Mouse (Mus musculus) liver, embryonic 14.5 days (tissue): ENCODE results near the gene Ucn. TPM values are rescaled to one million over a fixed set of nuclear protein-coding genes. Genes with fewer than 3 reads are reported as not detected.

ENCODE experiments used
- ATAC-seq: fragments of 200-750 bp; cut with Nextera tagmentation; 2 replicates; pipeline ENCODE4 v1.8.0; 2017; ENCODE audit warnings: moderate number of reproducible peaks, mild to moderate bottlenecking, moderate library complexity; ENCODE audit not compliant: insufficient read depth
- DNase-seq, 3 experiments: peaks; one replicate each; pipeline ENCODE4 v3.0.0-alpha.2; 2012 to 2013; ENCODE audit warnings: low read depth in 3 of 3, low spot score in 3 of 3
- H3K27ac ChIP-seq: fragments of 300-500 bp; sonication (generic); 2 replicates; pipeline ENCODE4 v1.5.1; 2014; ENCODE audit warnings: moderate library complexity, mild to moderate bottlenecking, control low read depth, inconsistent platforms
- H3K27me3 ChIP-seq: fragments of 300-500 bp; sonication (generic); 2 replicates; pipeline ENCODE4 v1.6.1; 2014; ENCODE audit warnings: mild to moderate bottlenecking, low read length, moderate library complexity; ENCODE audit not compliant: control insufficient read depth, insufficient read depth
- H3K36me3 ChIP-seq: fragments of 300-500 bp; sonication (generic); replicated peaks from 2 replicates; pipeline ENCODE4 v1.6.1; 2014; ENCODE audit warnings: low read depth; ENCODE audit not compliant: control insufficient read depth, insufficient read depth
- H3K4me1 ChIP-seq, 2 experiments: fragments of 200-500 bp in 1 of 2; fragments of 300-500 bp in 1 of 2; sonication (generic) in 1 of 2; replicated peaks; 2 replicates each; pipeline ENCODE4 v1.6.1; 2012 to 2014; ENCODE audit warnings: antibody characterized with exemption in 1 of 2, inconsistent platforms in 1 of 2, low read length in 1 of 2; ENCODE audit not compliant: control insufficient read depth in 2 of 2, insufficient read depth in 2 of 2
- H3K4me2 ChIP-seq: fragments of 300-500 bp; sonication (generic); 2 replicates; pipeline ENCODE4 v1.6.1; 2014; ENCODE audit warnings: low read depth, mild to moderate bottlenecking, control low read depth, moderate library complexity
- H3K4me3 ChIP-seq, 2 experiments: fragments of 200-500 bp in 1 of 2; fragments of 300-500 bp in 1 of 2; sonication (generic) in 1 of 2; 2 replicates each; pipeline ENCODE4 v1.5.1; 2012 to 2014; ENCODE audit warnings: low read depth in 2 of 2, low read length in 2 of 2, mild to moderate bottlenecking in 2 of 2, control low read depth in 1 of 2, inconsistent platforms in 1 of 2, moderate library complexity in 1 of 2; ENCODE audit not compliant: insufficient read depth in 1 of 2
- H3K9ac ChIP-seq: fragments of 300-500 bp; sonication (generic); replicated peaks from 2 replicates; pipeline ENCODE4 v1.6.1; 2014; ENCODE audit warnings: mild to moderate bottlenecking, control low read depth, moderate library complexity
- H3K9me3 ChIP-seq: fragments of 300-500 bp; sonication (generic); 2 replicates; pipeline ENCODE4 v1.6.1; 2016; ENCODE audit warnings: low read length, mixed read lengths; ENCODE audit not compliant: control insufficient read depth
- CTCF ChIP-seq: IDR thresholded peaks from 2 replicates; pipeline ENCODE4 v1.5.1; 2016; ENCODE audit warnings: antibody characterized with exemption, low read depth, control low read depth
- EP300 ChIP-seq: IDR thresholded peaks from 2 replicates; pipeline ENCODE4 v1.6.1; 2016; ENCODE audit warnings: antibody characterized with exemption, low read depth
- WGBS: fragments of 180-500 bp; shearing (Covaris S2); extraction: QIAGEN DNeasy Blood & Tissue Kit; methylation state at CpG from one replicate; pipeline ENCODE4 v1.1.7; 2014; ENCODE audit not compliant: insufficient replicate concordance; 5-methylcytosine and 5-hydroxymethylcytosine counted together
- polyA plus RNA-seq, 2 experiments: library from polyadenylated mRNA; depleted of rRNA in 1 of 2; stranded (reverse) in 1 of 2; unstranded in 1 of 2; fragments of >200 nt; fragmentation: Nextera tagmentation in 1 of 2; extraction: Ambion mirVana in 1 of 2; gene quantifications; 2 replicates each; pipeline versions ENCODE4 v1.2.1 to v1.2.3; 2012 to 2014

The Ucn gene
- polyA plus RNA-seq, 2 experiments = not detected

GRCm38 (mm10) chr5:31153516-31154151, 15.0 kb upstream of the Ucn start:
- Histone ChIP-seq H3K4me2 (peak overlapping the region; percentile 79), H3K36me3 (peaks cover 20% of the 10 kb centered on the region), H3K9me3 (no peaks in the 10 kb centered on the region), H3K4me3 (peak overlapping the region; percentile 61 to 68), H3K27ac (no peak overlapping the region; the same call in 1 of the 2 replicates), H3K9ac (peak overlapping the region; percentile 55), H3K27me3 (no peaks in the 10 kb centered on the region), H3K4me1 (peaks cover 3 to 5% of the 10 kb centered on the region in 2 experiments; a peak in 3 of 4 replicates)
- no peak for DNase-seq
- WGBS = 31% methylated on average over 6 of the region's 6 CpGs
- TF ChIP-seq EP300 (no peak), CTCF (no peak)
- ATAC-seq = no peak; the same call in 1 of the 2 replicates

GRCm38 (mm10) chr5:31151746-31152145, 13.1 kb upstream of the Ucn start:
- peaks cover 1% of the 10 kb centered on the region for H3K36me3 ChIP-seq

GRCm38 (mm10) chr5:31149781-31150180, 11.2 kb upstream of the Ucn start:
- no peak overlapping the region for H3K4me3 ChIP-seq
- DNase-seq (no peak), ATAC-seq (no peak)
- H3K9me3 ChIP-seq = no peaks in the 10 kb centered on the region
- H3K27me3 ChIP-seq = no peaks in the 10 kb centered on the region
- H3K4me2 ChIP-seq = no peak overlapping the region
- H3K36me3 ChIP-seq = no peaks in the 10 kb centered on the region
- WGBS = 78% methylated on average over 4 of the region's 4 CpGs
- peaks cover 3 to 5% of the 10 kb centered on the region in 2 experiments; a peak in 3 of 4 replicates for H3K4me1 ChIP-seq
- TF ChIP-seq EP300 = no peak
- TF ChIP-seq CTCF = no peak
- H3K9ac ChIP-seq = no peak overlapping the region
- no peak overlapping the region for H3K27ac ChIP-seq

More at GRCm38 (mm10) chr5:31151746-31152145, 13.1 kb upstream of the Ucn start:
- H3K9ac ChIP-seq = no peak overlapping the region
- TF ChIP-seq CTCF = peak; percentile 32
- no peak for TF ChIP-seq EP300
- 86% methylated on average over 2 of the region's 3 CpGs for WGBS
- DNase-seq = no peak
- ATAC-seq = no peak
- no peaks in the 10 kb centered on the region for H3K9me3 ChIP-seq
- H3K27me3 ChIP-seq = no peaks in the 10 kb centered on the region
- no peak overlapping the region for H3K4me3 ChIP-seq
- H3K4me1 ChIP-seq = peaks cover 3 to 5% of the 10 kb centered on the region in 2 experiments; a peak in 3 of 4 replicates
- no peak overlapping the region for H3K27ac ChIP-seq
- no peak overlapping the region for H3K4me2 ChIP-seq

- peaks cover 52% of the 10 kb centered on the region for H3K27me3 ChIP-seq
- H3K27ac ChIP-seq = no peak overlapping the region
- WGBS = 9% methylated on average over 9 of the region's 9 CpGs
- DNase-seq = no peak
- TF ChIP-seq CTCF (no peak), EP300 (no peak)
- no peak overlapping the region for H3K4me3 ChIP-seq
- no peaks in the 10 kb centered on the region for H3K36me3 ChIP-seq
- H3K9ac ChIP-seq = no peak overlapping the region
- no peak for ATAC-seq
- no peak overlapping the region for H3K4me2 ChIP-seq
- H3K9me3 ChIP-seq = no peaks in the 10 kb centered on the region
- H3K4me1 ChIP-seq = no peaks in the 10 kb centered on the region
These were observed 368 bp upstream of the Ucn start for GRCm38 (mm10) chr5:31138968-31139425.

- DNase-seq (no peak), ATAC-seq (no peak)
- WGBS = 4% methylated on average over 13 of the region's 13 CpGs
- H3K27ac ChIP-seq = no peak overlapping the region
- H3K4me2 ChIP-seq = no peak overlapping the region
- H3K4me3 ChIP-seq = no peak overlapping the region
- no peak overlapping the region for H3K9ac ChIP-seq
- TF ChIP-seq EP300 = no peak
- TF ChIP-seq CTCF = no peak
- no peaks in the 10 kb centered on the region for H3K9me3 ChIP-seq
- no peaks in the 10 kb centered on the region for H3K36me3 ChIP-seq
- H3K27me3 ChIP-seq = peaks cover 52% of the 10 kb centered on the region
- no peaks in the 10 kb centered on the region for H3K4me1 ChIP-seq
These were observed 971 bp downstream of the Ucn start for GRCm38 (mm10) chr5:31137658-31138057.
